In the genomic region with DNA sequence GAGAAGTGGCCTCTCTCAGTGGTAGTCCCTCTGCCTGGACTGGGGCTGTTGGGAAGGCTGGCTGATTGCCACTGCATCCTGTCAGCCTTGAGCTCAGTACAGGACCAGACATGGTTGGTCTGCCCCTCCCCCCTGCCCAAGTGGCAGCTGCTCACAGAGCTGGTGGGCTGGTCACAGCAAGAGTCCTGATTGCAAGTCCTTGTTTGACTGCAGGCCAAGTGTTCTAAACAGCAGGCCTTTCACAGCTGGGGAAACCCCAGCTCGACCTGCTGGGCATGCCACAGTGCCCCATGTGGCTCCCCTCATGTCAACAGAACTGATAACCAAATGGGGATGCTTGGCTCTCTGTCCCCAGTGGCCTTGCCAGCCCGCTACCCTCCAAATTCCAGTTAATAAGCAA, we compare ENCODE assay signal across 8 mouse cellular contexts. TPM values are rescaled to one million over a fixed set of nuclear protein-coding genes. Genes with fewer than 3 reads are reported as not detected.
DNase-seq lines count a peak whose midpoint lies in the region; ATAC-seq lines count a peak whose summit lies in the region.

No protein-coding gene starts in this region.

- H3K4me3 ChIP-seq in embryonic facial prominence, embryonic 13.5 days = no peak overlapping the region
- H3K4me3 ChIP-seq in heart, embryonic 16.5 days (ENCODE audit: low read length) = no peak overlapping the region

- H3K9me3 ChIP-seq in embryonic facial prominence, embryonic 13.5 days = no peaks in the 10 kb centered on the region
- H3K9me3 ChIP-seq in heart, embryonic 16.5 days (replicated peaks; ENCODE audit: control insufficient read depth, low read length) = peaks cover 2% of the 10 kb centered on the region

- no peak overlapping the region for H3K27ac ChIP-seq in embryonic facial prominence, embryonic 13.5 days
- peak overlapping the region; percentile 78 for H3K27ac ChIP-seq in heart, embryonic 16.5 days (ENCODE audit: low read length)

- peak; percentile 67; the same call in 1 of the 2 replicates for ATAC-seq in embryonic facial prominence, embryonic 13.5 days (ENCODE audit: insufficient number of reproducible peaks, insufficient read depth, low FRiP score, low TSS enrichment, low read depth)
- peak; percentile 99 for ATAC-seq in heart, embryonic 16.5 days (replicated peaks; ENCODE audit: extremely low read depth, insufficient read depth, low FRiP score)

- H3K27me3 ChIP-seq in embryonic facial prominence, embryonic 13.5 days = no peaks in the 10 kb centered on the region
- H3K27me3 ChIP-seq in heart, embryonic 16.5 days (ENCODE audit: control insufficient read depth, insufficient read depth, low read length) = no peaks in the 10 kb centered on the region

- H3K4me2 ChIP-seq in embryonic facial prominence, embryonic 13.5 days = no peak overlapping the region
- peak overlapping the region; percentile 40; the same call in 1 of the 2 replicates for H3K4me2 ChIP-seq in heart, embryonic 16.5 days (ENCODE audit: low read depth, low read length)

- WGBS in embryonic facial prominence, embryonic 13.5 days = 22% methylated on average over 2 of the region's 2 CpGs
- WGBS in heart, embryonic 16.5 days = 15% methylated on average over 2 of the region's 2 CpGs

- peaks cover 14% of the 10 kb centered on the region; the same call in 1 of the 2 replicates for H3K4me1 ChIP-seq in embryonic facial prominence, embryonic 13.5 days
- H3K4me1 ChIP-seq in heart, embryonic 16.5 days (ENCODE audit: control insufficient read depth, insufficient read depth, low read length) = peaks cover 14% of the 10 kb centered on the region

- H3K9ac ChIP-seq in embryonic facial prominence, embryonic 13.5 days = no peak overlapping the region
- H3K9ac ChIP-seq in heart, embryonic 16.5 days (ENCODE audit: low read length) = no peak overlapping the region

- no peaks in the 10 kb centered on the region for H3K36me3 ChIP-seq in embryonic facial prominence, embryonic 13.5 days
- no peaks in the 10 kb centered on the region for H3K36me3 ChIP-seq in heart, embryonic 16.5 days (ENCODE audit: control insufficient read depth, insufficient read depth)

- DNase-seq in thymus, postnatal 4 days = peak; percentile 14
- no peak for DNase-seq in thymus, postnatal 0 days (ENCODE audit: low spot score)
- DNase-seq in layer of hippocampus, postnatal 25 days (ENCODE audit: extremely low spot score in 1 of 2, low spot score in 1 of 2) = peak; percentile 12 to 15
- DNase-seq in mesoderm, embryonic 11.5 days (ENCODE audit: low read depth, low spot score) = peak; percentile 55
- peak; percentile 15 for DNase-seq in telencephalon, adult 2 months (ENCODE audit: low read depth, low spot score)
- no peak for DNase-seq in urinary bladder, postnatal 25 days (ENCODE audit: low spot score)

RNA-seq across cellular contexts. Expression of gene Klhl42, which starts 54.1 kb away (rescaled TPM):
- polyA plus RNA-seq in thymus, postnatal 0 days (2015; fragmentation: Nextera tagmentation; extraction: Ambion mirVana) = 7.3 and 7.7 TPM in 2 replicates
- polyA plus RNA-seq in embryonic facial prominence, embryonic 13.5 days (2015; fragmentation: Nextera tagmentation; extraction: Ambion mirVana) = 9.2 and 10.5 TPM in 2 replicates
- 3.8 and 4.3 TPM in 2 replicates for polyA plus RNA-seq in heart, embryonic 16.5 days (2015; fragmentation: Nextera tagmentation; extraction: Ambion mirVana)
- total RNA-seq in layer of hippocampus, postnatal 25 days (2021) = 10 to 100 TPM; 20.5 to 21.9 TPM

RNA-seq across cellular contexts. Expression of gene Mansc4, which starts 58.4 kb away (rescaled TPM):
- 2.3 and 2.4 TPM in 2 replicates for polyA plus RNA-seq in thymus, postnatal 0 days (2015; fragmentation: Nextera tagmentation; extraction: Ambion mirVana)
- polyA plus RNA-seq in embryonic facial prominence, embryonic 13.5 days (2015; fragmentation: Nextera tagmentation; extraction: Ambion mirVana) = 4.6 and 6.1 TPM in 2 replicates
- 1.1 and 1.2 TPM in 2 replicates for polyA plus RNA-seq in heart, embryonic 16.5 days (2015; fragmentation: Nextera tagmentation; extraction: Ambion mirVana)
- 1 to 10 TPM in 1 of 2 experiments, not detected in 1; 1.0 TPM for total RNA-seq in layer of hippocampus, postnatal 25 days (2021)

Comparison
In these comparisons a context has a peak if more than half of its experiments do, and no peak if none do; other contexts are left out.
1. DNase-seq: peak in thymus, postnatal 4 days (single experiment), layer of hippocampus, postnatal 25 days (2 of 2), mesoderm, embryonic 11.5 days (single experiment) and telencephalon, adult 2 months (single experiment); none in thymus, postnatal 0 days (single experiment) and urinary bladder, postnatal 25 days (single experiment).